Mouse (Mus musculus) midbrain, embryonic 11.5 days (tissue): ENCODE measurements around the gene Map4k5. TPM values are rescaled to one million over a fixed set of nuclear protein-coding genes. Genes with fewer than 3 reads are reported as not detected.

Source experiments
- ATAC-seq: fragments of 200-750 bp; cut with Nextera tagmentation; 2 replicates; pipeline ENCODE4 v1.8.0; 2017; ENCODE audit warnings: moderate TSS enrichment, moderate library complexity; ENCODE audit not compliant: low FRiP score
- DNase-seq: peaks from one replicate; pipeline ENCODE4 v3.0.0; 2015; ENCODE audit warnings: low spot score; ENCODE audit errors: missing footprints
- H3K27ac ChIP-seq: fragments of 300-500 bp; sonication (generic); 2 replicates; pipeline ENCODE4 v1.5.1; 2014; ENCODE audit warnings: low read depth, low read length
- H3K27me3 ChIP-seq: fragments of 300-500 bp; sonication (generic); 2 replicates; pipeline ENCODE4 v1.6.1; 2014; ENCODE audit warnings: mild to moderate bottlenecking, low read length, moderate library complexity, mixed read lengths; ENCODE audit not compliant: control insufficient read depth, insufficient read depth
- H3K36me3 ChIP-seq: fragments of 300-500 bp; sonication (generic); 2 replicates; pipeline ENCODE4 v1.6.1; 2014; ENCODE audit warnings: mild to moderate bottlenecking, low read length, moderate library complexity, mixed read lengths; ENCODE audit not compliant: control insufficient read depth, insufficient read depth
- H3K4me1 ChIP-seq: fragments of 300-500 bp; sonication (generic); 2 replicates; pipeline ENCODE4 v1.6.1; 2014; ENCODE audit warnings: low read length; ENCODE audit not compliant: control insufficient read depth, insufficient read depth
- H3K4me2 ChIP-seq: fragments of 300-500 bp; sonication (generic); 2 replicates; pipeline ENCODE4 v1.6.1; 2014; ENCODE audit warnings: mild to moderate bottlenecking, moderate library complexity
- H3K4me3 ChIP-seq: fragments of 300-500 bp; sonication (generic); 2 replicates; pipeline ENCODE4 v1.5.1; 2014; ENCODE audit warnings: low read depth, low read length
- H3K9ac ChIP-seq: fragments of 300-500 bp; sonication (generic); 2 replicates; pipeline ENCODE4 v1.6.1; 2014; ENCODE audit warnings: low read length
- H3K9me3 ChIP-seq: fragments of 300-500 bp; sonication (generic); 2 replicates; pipeline ENCODE4 v1.6.1; 2016; ENCODE audit warnings: low read length; ENCODE audit not compliant: control insufficient read depth
- WGBS: fragments of 180-500 bp; shearing (Covaris S2); extraction: QIAGEN DNeasy Blood & Tissue Kit; methylation state at CpG from one replicate; pipeline ENCODE4 v1.1.7; 2014; 5-methylcytosine and 5-hydroxymethylcytosine counted together
- polyA plus RNA-seq: library from polyadenylated mRNA; unstranded; fragments of >200 nt; fragmentation: Nextera tagmentation; extraction: Ambion mirVana; gene quantifications from 2 replicates; pipeline ENCODE4 v1.2.1, GENCODE M21; 2014

Map4k5 gene
- polyA plus RNA-seq, 1 experiment from 2014 or later, result 27.7 TPM

- 77% methylated on average over 1 of the region's 1 CpGs for WGBS
- no peak overlapping the region for H3K4me3 ChIP-seq
- no peaks in the 10 kb centered on the region for H3K27me3 ChIP-seq
- no peaks in the 10 kb centered on the region for H3K4me1 ChIP-seq
- no peak for ATAC-seq
- no peak overlapping the region for H3K27ac ChIP-seq
- H3K9ac ChIP-seq, result no peak overlapping the region
- H3K4me2 ChIP-seq, result no peak overlapping the region
- DNase-seq, result no peak
- no peaks in the 10 kb centered on the region for H3K36me3 ChIP-seq
- H3K9me3 ChIP-seq, result no peaks in the 10 kb centered on the region
Measured at GRCm38 (mm10) chr12:69922099-69922498, 29.1 kb upstream of the Map4k5 start.

GRCm38 (mm10) chr12:69917870-69918269, 24.9 kb upstream of the Map4k5 start:
- no peak overlapping the region for H3K9ac ChIP-seq
- no peak for ATAC-seq
- H3K4me2 ChIP-seq, result no peak overlapping the region
- no peak overlapping the region for H3K4me3 ChIP-seq
- H3K4me1 ChIP-seq, result no peaks in the 10 kb centered on the region
- 84% methylated on average over 2 of the region's 2 CpGs for WGBS
- H3K27ac ChIP-seq, result no peak overlapping the region
- H3K9me3 ChIP-seq, result no peaks in the 10 kb centered on the region
- no peak for DNase-seq
- H3K27me3 ChIP-seq, result no peaks in the 10 kb centered on the region
- no peaks in the 10 kb centered on the region for H3K36me3 ChIP-seq

DNA sequence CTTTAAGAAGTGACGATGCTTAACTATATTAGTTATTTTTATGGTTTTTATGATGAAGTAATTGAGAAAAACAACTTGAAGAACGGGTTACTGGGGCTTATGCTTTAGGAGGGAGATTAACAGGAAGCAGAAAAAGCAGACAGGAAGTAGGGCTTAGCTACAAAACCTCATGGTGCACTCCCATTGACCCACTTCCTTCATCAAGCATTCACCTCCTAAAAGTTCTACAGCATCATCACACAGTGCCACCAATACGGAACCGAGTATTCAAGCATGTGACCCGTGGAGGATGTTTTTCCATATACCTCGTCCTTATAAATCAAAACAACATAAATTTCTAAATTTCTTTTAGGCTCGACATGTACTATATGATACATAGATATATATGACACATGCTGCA, 19.7 kb upstream of the Map4k5 start:
- no peak for ATAC-seq
- no peak for DNase-seq
- no peak overlapping the region for H3K27ac ChIP-seq
- no peaks in the 10 kb centered on the region; the same call in 1 of the 2 replicates for H3K4me1 ChIP-seq
- H3K4me3 ChIP-seq, result no peak overlapping the region
- no peak overlapping the region for H3K9ac ChIP-seq
- no peaks in the 10 kb centered on the region for H3K36me3 ChIP-seq
- no peaks in the 10 kb centered on the region for H3K9me3 ChIP-seq
- H3K27me3 ChIP-seq, result no peaks in the 10 kb centered on the region
- H3K4me2 ChIP-seq, result no peak overlapping the region
- WGBS, result 86% methylated on average over 7 of the region's 7 CpGs

- no peak overlapping the region for H3K27ac ChIP-seq
- ATAC-seq, result no peak
- H3K4me3 ChIP-seq, result no peak overlapping the region
- H3K4me1 ChIP-seq, result peaks cover 2% of the 10 kb centered on the region; the same call in 1 of the 2 replicates
- no peak overlapping the region for H3K9ac ChIP-seq
- WGBS, result 83% methylated on average over 7 of the region's 7 CpGs
- H3K27me3 ChIP-seq, result no peaks in the 10 kb centered on the region
- no peak for DNase-seq
- no peak overlapping the region for H3K4me2 ChIP-seq
- no peaks in the 10 kb centered on the region for H3K9me3 ChIP-seq
- no peaks in the 10 kb centered on the region for H3K36me3 ChIP-seq
Measured at GRCm38 (mm10) chr12:69911906-69912305, 18.9 kb upstream of the Map4k5 start.

GRCm38 (mm10) chr12:69908511-69908900, 15.5 kb upstream of the Map4k5 start:
- Histone ChIP-seq H3K27ac (peak overlapping the region; percentile 89), H3K9ac (peak overlapping the region; percentile 95), H3K4me3 (peak overlapping the region; percentile 57), H3K36me3 (no peaks in the 10 kb centered on the region), H3K9me3 (no peaks in the 10 kb centered on the region), H3K27me3 (no peaks in the 10 kb centered on the region), H3K4me2 (peak overlapping the region; percentile 68), H3K4me1 (peaks cover 2% of the 10 kb centered on the region; the same call in 1 of the 2 replicates)
- DNase-seq (peak; percentile 95), ATAC-seq (peak; percentile 68)
- 20% methylated on average over 19 of the region's 19 CpGs for WGBS

DNA sequence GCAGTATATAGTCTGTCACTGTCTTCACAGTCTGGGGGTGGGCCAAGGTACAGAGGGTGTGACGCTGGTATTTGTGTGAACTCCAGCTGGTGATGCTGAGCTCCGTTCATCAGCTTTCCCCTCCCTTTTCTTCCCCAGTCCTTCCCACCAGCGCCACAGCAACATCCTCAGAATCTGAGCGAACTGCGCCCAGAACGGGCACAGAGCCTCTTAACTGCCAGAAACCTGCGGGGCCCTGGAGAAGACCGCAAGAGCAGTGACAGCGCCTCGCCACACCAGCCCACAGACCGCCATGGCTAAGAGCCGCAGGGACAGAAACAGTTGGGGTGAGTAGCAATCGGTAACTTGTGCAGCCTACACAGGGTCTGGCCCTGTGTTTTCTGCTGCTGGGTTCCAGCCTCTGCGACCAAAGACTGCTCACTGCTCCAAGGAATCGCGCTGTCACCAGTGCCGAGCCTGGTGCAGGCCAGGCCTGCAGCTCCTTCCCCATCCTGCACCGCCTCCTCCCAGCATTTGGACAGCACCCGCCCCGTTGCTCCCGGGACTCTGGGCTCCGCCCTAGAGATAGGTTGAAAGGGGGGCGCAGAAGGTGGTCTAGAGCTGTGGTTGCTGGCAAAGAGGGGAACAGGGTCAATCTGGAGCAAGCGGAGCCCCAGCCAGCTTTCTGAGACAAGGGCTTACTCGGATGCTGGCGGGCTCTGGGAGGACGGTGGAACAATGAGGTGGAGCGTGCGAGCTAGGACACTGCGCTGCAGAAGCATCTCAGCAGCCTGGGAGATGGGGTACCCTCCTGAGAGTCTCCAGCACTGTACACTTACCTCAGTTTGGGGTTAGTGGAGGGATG, 14.9 kb upstream of the Map4k5 start:
- Histone ChIP-seq H3K9ac (peak overlapping the region; percentile 95), H3K9me3 (no peaks in the 10 kb centered on the region), H3K27ac (peak overlapping the region; percentile 89), H3K4me1 (peaks cover 2% of the 10 kb centered on the region; the same call in 1 of the 2 replicates), H3K36me3 (no peaks in the 10 kb centered on the region), H3K27me3 (no peaks in the 10 kb centered on the region), H3K4me2 (peak overlapping the region; percentile 68), H3K4me3 (peak overlapping the region; percentile 57)
- ATAC-seq (peak; percentile 92), DNase-seq (peak; percentile 97)
- under 1% methylated on average over 30 of the region's 30 CpGs for WGBS

DNA sequence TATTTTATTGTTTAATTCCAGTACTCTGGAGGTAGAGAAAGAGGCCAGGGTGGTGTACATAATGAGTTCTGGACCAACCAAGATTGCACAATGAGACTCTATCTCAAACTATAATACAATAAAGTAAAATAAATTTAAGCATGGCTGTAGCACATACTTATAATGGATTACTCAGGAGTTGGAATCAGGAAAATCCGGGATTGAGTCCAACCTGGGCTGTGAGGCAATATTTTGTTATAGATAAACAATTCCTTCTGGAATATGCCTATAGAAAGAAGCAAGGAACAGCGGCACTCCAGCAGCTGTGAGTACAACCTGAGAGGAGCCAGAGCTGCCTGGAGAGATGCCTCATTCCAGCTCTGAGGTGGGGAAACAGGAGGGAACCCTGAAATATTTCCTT, 12.0 kb upstream of the Map4k5 start:
- H3K36me3 ChIP-seq, result no peaks in the 10 kb centered on the region
- ATAC-seq (no peak), DNase-seq (no peak)
- H3K4me1 ChIP-seq, result peaks cover 2% of the 10 kb centered on the region; the same call in 1 of the 2 replicates
- H3K27ac ChIP-seq, result no peak overlapping the region
- H3K4me3 ChIP-seq, result no peak overlapping the region
- WGBS, result 82% methylated on average over 2 of the region's 2 CpGs
- H3K9me3 ChIP-seq, result no peaks in the 10 kb centered on the region
- no peak overlapping the region for H3K4me2 ChIP-seq
- H3K27me3 ChIP-seq, result no peaks in the 10 kb centered on the region
- no peak overlapping the region for H3K9ac ChIP-seq

- Histone ChIP-seq H3K9me3 (no peaks in the 10 kb centered on the region), H3K4me1 (no peaks in the 10 kb centered on the region), H3K4me2 (no peak overlapping the region), H3K27me3 (no peaks in the 10 kb centered on the region), H3K9ac (no peak overlapping the region), H3K36me3 (no peaks in the 10 kb centered on the region), H3K4me3 (no peak overlapping the region), H3K27ac (no peak overlapping the region)
- ATAC-seq (no peak), DNase-seq (no peak)
- WGBS, result 86% methylated on average over 4 of the region's 4 CpGs
Measured at GRCm38 (mm10) chr12:69898119-69898518, 5.1 kb upstream of the Map4k5 start.

DNA sequence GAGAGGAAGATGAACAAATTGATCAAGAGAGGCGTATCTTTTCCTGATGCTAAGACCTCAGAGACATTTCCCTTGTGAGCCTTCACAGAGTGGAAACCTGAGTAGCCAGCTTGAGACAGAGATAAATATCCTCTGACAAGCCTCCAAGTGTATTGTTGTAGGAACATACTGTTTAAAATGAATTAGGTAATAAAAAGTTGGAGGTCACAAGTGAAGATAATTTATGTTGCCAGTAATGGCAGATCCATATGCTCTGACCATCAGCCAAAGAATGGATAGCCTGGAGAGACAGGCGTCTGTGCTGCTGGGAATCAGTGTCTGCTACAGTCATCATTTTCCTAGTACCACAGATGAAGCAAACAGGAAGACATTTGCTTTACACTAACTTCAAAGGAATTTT, 2.0 kb upstream of the Map4k5 start:
- 67% methylated on average over 2 of the region's 2 CpGs for WGBS
- no peaks in the 10 kb centered on the region for H3K9me3 ChIP-seq
- no peak for ATAC-seq
- H3K27ac ChIP-seq, result no peak overlapping the region
- H3K4me2 ChIP-seq, result no peak overlapping the region
- no peak for DNase-seq
- no peak overlapping the region for H3K4me3 ChIP-seq
- H3K36me3 ChIP-seq, result no peaks in the 10 kb centered on the region
- peaks cover 14% of the 10 kb centered on the region for H3K4me1 ChIP-seq
- no peak overlapping the region for H3K9ac ChIP-seq
- H3K27me3 ChIP-seq, result no peaks in the 10 kb centered on the region
